Mouse (Mus musculus): ENCODE measurements around the gene Nkiras1.
"Not testable (repeated sequence)": the region's sequence is repeated elsewhere in the genome, so short reads cannot be mapped to it uniquely, and the experiment has no call there.

The Nkiras1 gene

DNA sequence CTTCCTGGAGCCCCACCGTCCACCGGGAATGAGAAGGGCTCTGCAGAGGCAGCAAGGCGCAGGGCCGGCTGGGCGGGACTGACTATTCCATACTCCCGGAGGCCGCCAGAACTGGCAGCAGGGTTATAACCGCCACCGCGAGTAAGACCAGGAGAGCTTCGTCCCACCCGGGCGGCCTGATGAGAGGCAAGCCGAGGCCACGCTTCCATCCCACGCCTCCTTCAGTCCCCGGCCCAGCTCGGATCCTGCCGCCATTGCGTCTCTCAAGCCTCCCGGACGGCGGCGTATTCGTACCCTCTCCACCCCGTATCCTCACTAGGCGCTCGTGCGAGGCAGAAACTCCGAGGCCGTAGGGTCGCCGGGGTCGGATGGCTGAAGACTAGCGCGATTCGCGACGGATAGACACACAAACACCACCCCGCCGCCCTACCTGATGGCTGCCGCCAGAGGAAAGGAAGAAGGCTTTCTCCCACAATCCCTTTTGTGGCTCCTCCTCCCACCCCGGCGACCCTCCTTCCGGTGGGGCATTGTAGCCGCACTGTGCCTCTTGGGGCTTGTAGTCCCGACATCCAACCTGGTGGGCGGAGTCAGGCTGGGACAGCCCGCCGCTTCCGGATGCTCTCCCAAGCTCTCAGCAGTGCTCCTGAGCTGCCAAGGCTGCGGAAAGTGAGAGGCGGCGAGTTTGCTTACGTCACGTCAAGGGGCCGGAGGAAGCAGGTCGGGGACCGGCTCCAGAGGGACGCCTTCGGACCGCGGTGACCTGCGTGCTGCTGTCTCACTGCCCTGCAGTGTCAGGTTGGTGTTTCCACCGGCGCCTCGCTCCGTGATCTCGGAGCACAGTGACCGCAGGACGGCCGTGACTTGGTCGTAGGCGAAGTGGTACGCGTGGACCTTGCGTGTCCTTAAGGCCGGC is at the start of gene Nkiras1, which contains the start of gene Rpl15:
TSS of gene Nkiras1 (plus strand) at position 608 of the 913 bp plus-strand sequence.
TSS of gene Rpl15 (minus strand) at position 863 of the 913 bp plus-strand sequence.
- DNase-seq, result peak; percentile 98

GRCm38 (mm10) chr14:18221977-18222376 is 49.0 kb upstream of the Nkiras1 start:
- DNase-seq, result no peak

- not testable (repeated sequence) for DNase-seq
Measured at GRCm38 (mm10) chr14:18225431-18225830, 45.5 kb upstream of the Nkiras1 start.

GRCm38 (mm10) chr14:18226181-18226580 is 44.8 kb upstream of the Nkiras1 start:
- not testable (repeated sequence) for DNase-seq

DNA sequence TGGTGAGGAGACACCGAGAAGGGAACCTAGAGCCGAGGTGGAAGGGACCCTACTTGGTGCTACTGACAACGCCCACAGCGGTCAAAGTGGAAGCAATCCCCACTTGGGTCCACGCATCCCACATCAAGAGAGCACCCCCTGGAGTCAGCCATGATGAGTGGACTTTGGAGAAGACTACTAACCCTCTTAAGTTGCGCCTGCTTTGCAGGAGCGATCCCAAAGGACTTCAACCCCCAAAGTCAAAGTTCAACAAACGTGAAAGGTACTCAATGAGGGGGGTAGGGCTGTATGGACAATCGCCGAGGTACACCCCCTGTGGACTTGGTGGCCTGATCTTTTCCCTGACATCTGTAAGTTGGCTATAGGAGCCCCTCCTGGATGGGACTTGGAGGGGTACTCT is 41.2 kb upstream of the Nkiras1 start:
- not testable (repeated sequence) for DNase-seq

- not testable (repeated sequence) for DNase-seq
Measured at GRCm38 (mm10) chr14:18231866-18232265, 39.1 kb upstream of the Nkiras1 start.

DNA sequence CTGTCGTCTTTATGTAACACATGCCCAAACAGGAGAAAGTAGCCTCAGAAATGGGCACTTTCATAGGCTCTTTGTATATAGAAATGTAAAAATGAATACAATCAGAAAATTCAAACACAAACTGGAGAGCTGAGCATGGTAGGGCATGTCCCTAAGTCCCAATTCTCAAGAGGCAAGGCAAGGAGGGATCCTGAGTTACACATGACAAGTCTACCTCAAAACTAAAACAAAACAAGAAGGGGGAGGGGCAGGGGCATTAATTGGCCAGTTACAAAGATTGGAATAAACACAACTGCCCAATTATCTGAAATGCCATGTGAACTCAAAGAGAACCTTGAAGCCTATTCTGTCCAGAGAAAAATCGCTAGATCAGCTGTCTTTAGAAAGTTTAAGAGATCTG is 37.9 kb upstream of the Nkiras1 start:
- DNase-seq, result no peak

DNA sequence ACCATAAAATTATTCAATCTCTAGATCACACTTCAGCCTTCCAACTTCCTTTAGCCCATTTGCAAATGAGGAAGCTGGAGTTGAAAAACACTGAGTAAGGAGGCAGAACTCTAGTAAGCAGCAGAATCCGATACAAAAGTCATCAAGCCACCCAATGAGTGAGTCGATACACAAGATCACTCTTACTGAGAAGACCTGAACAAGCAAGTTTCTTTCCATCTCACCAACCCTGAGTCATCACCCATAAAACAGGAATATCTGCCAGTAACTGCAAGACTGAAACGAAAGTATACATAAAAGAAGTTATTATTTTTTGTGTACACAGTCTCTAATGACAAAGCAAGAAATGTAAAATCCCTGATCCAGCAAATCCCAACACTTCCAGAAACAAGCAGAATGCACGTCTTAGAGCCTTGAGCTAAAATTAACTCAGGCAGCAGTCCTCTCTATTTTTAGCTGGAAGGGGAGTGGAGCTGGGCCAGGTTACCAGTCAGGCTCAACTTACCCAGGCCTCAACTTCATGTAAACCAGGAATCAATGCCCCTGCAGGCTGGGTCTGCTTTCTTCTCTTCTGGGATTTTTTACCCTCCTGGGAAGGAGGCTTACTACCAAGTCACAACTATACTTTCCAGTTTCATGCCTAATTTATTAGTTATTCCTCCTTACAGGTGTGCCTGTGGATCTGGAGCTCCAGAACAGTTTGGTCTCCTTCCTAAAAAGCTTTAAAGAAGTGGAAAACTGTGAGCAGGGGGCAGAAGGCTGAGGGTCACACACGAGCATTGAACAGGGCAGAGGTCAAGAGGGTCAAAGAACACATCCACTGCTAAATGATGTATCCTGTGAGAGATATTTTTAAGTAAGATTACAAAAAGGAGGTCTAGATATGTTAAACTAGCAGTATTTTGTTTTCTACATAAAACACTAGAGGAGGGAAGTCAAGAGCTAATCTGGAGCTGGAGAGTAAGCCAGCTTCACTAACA is 36.7 kb upstream of the Nkiras1 start:
- DNase-seq, result no peak

- DNase-seq, result not testable (repeated sequence)
Measured at GRCm38 (mm10) chr14:18236496-18237235, 34.3 kb upstream of the Nkiras1 start.

DNA sequence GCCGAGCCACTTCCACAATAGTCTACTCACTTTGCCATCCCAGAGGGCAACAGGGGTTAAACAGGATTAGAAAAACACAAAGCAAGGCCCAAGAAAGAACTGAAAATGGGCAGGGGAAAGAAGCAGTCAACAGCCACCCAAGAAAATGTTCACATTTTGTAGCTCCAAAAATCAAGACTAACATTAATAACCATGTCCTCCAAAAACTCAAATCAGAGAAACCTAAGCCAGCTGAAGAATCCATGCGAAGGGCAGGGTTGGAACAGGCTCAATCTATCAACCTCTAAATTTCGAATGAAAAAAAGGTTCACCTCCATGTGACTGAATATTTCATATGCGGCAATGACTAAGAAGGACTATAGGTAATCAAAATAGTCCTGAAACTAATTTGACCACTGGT is 33.6 kb upstream of the Nkiras1 start:
- no peak for DNase-seq

- DNase-seq, result peak; percentile 97
Measured at GRCm38 (mm10) chr14:18238131-18238749, 32.7 kb upstream of the Nkiras1 start.

DNA sequence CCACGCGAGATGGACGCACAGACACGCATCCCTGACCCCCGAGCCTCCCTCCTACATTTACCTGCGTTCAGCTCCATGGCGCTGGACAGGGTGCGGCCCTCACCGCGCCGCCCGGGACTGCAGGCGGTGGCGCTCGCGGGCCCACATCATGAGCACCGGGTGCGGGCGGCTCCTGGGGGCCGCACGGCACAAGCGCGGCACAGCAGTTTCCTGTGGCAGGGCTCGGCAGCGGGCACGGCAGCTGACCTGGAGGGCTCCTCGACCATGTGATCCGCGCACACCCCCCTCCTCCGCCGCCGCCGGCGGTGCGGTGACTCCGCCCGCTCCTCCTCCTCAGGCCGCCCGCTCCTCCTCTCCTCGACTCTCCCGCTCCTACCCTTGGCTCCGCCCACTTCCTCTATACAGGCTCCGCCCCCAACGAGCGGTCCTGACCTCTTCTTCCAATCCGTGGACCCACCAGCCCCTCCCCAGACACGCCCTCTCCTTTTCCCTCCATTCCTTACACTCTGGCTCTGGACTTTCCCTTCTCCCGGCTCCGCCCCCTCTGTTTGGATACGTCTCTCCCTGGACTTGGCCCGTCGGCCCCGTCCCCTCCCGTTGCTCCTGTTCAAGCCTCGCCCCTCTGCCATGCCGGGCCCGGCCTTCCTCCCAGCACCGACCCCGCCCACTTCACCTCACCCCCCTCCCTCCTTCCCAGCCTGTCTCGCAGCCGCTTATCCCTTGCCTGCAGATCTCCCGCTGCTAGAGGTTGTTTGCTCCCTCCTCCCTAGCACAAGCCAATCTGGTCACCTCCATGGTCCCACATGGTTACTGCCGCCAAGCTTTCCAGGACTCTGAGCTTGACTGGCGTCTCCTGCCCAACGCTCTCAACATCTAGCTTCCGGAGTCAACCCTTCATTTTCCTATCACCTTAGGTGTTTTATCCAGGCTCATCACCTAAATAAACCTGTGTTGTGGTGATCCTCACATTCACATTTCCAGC is 31.9 kb upstream of the Nkiras1 start, which contains the start of gene Nr1d2:
TSS of gene Nr1d2 (minus strand) at position 378 of the 982 bp plus-strand sequence.
- DNase-seq, result peak; percentile 97

DNA sequence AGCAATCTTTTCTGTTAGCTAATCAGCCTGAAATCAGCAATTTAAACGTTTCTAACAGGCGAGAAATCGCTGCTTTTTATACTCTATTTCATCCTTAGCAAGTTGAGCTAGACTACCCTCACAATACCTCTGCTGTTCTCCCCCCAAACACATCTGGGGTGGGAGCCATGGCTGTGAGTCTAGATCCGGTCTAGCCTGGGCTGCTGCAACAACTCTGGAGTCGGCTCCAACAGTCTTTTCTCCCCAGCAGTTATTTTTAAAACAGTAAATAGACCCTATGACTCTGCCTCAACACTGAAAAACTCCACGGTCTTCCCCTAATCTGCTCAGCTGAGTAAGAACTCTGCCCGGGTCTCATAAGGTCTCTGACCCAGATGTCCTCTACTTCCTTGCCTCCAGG is 30.8 kb upstream of the Nkiras1 start:
- no peak for DNase-seq

GRCm38 (mm10) chr14:18241786-18242185 is 29.1 kb upstream of the Nkiras1 start:
- peak; percentile 15 for DNase-seq

GRCm38 (mm10) chr14:18242638-18243130 is 28.3 kb upstream of the Nkiras1 start:
- no peak for DNase-seq

DNA sequence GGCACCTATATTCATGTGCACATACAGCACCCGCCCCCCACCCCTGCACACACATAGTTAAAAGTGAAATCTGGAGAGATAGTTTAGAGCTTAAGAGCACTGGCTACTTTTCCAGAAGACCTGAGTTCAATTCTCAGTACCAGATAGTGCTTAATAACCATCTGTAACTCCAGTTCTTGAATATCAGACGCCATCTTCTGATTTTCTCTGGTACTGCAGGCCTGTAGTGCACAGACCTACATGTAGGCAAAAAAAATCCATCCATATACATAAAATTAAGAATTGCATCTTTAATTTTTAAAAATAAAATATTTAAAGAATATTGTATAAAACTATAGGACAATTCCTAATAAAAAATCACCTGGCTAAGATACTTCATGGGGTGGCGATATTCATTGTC is 9.7 kb upstream of the Nkiras1 start:
- no peak for DNase-seq

DNA sequence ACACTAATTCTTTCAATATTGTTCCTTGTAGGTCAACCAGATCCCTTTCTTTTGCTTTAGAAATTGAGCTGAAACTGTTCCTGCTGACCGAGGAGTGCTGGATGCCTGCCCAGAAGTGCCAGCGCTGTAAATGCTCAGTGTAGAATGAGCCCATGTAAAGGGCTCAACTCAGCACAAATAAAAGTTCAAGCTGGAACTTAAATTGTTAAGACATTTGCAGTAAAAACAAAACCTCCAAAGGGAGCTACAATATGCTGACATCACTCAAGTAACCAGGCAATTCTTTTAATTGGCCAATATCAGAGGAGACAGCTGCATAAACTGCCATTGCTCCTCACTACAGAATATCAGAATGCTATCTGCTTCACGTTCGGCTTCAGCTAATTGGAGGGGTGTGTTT is 7.5 kb upstream of the Nkiras1 start:
- no peak for DNase-seq

GRCm38 (mm10) chr14:18269947-18270528 is 898 bp upstream of the Nkiras1 start:
- not testable (repeated sequence) for DNase-seq

- no peak for DNase-seq
Measured at GRCm38 (mm10) chr14:18271666-18272065, 730 bp downstream of the Nkiras1 start.

DNA sequence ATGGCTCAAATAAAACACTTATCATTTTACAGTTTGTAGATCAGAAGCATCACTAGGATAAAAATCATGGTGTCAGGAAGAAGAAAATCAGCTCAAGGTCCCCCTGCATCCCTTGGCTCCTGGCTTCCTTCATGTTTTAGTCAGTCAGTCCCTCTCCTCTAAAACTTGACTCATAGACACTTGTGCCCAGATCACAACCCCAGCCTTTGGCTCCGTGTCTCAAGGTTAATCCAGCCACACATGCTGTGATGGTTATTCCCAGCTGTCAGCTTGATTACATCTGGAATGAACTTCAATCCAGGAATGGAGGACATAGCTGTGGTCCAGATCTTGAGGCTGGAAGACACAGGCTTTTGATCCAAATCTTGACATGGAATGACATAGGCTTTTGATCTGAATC is 3.6 kb downstream of the Nkiras1 start:
- DNase-seq, result no peak
